Mouse (Mus musculus) CD4-positive naive resting alpha-beta T cell, adult 57 days (primary cell): ENCODE data around the gene Slc5a10. TPM values are rescaled to one million over a fixed set of nuclear protein-coding genes. Genes with fewer than 3 reads are reported as not detected.

Experiments used
- total RNA-seq: library from RNA; stranded (reverse); gene quantifications from one replicate; pipeline ENCODE4 v1.2.4, GENCODE M21; 2023

The Slc5a10 gene
- not detected for total RNA-seq

DNA sequence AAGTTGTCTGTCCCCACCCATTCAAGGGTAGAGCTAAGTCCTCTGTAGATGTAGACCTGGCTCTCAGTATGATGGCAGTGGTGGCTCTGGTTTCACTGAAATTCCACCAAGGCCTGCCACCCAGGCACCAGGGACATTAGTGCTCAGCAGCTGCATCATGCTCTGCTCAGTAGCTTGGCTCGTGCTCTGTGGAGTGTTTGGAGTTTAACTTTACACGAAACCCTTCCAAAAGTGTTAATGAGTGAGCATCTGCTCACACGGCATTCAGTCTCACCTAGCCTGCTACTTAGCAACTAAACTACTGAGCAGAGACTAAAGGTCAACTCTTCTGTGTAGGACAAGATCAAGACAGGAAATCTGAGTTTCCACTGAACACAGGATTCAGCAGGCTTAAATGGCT, at the start of gene Slc5a10:
Slc5a10 (minus strand) TSS at position 191 of the 400 bp plus-strand sequence.

DNA sequence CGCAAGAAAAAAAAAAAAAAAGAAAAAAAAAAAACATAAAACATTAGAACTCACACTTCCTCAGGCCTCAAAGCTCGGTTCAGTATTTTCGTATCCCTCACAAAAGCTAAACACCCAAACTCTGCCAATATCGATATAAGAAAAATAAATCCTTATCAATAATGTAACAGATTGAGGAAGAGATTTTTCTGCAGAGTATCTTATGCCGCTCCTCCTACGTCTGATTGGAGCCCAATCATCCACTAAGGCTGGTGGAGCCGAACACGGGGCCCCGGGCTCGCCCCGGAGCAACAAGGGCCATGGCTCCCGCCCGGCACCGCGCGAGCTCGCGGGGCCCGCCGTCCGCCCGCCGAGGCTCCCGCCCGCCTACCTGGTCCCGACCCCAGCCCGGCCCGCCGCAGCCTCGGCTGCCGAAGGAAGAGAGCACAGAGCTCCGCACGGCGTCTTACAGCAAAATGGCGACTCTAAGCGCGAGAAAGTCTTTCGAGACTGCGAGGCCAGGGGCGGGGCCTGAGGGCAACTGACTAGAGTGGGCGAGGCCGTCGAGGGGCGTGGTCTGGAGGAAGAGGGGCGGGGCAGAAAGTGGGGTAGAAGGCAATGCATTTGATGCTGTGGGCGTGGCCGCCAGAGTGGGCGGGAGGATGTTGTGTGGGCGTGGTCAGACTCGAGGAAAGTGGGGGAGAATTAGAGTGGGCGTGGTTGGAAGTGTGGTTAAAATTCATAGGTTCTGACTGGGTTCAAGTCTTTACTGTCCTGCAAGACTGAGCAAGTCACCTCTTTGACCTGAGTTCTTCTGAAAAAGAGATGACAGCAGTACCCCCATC, 41.2 kb upstream of the Slc5a10 start, which contains the start of gene Prpsap2:
Prpsap2 (minus strand) TSS at position 505 of the 824 bp plus-strand sequence.

DNA sequence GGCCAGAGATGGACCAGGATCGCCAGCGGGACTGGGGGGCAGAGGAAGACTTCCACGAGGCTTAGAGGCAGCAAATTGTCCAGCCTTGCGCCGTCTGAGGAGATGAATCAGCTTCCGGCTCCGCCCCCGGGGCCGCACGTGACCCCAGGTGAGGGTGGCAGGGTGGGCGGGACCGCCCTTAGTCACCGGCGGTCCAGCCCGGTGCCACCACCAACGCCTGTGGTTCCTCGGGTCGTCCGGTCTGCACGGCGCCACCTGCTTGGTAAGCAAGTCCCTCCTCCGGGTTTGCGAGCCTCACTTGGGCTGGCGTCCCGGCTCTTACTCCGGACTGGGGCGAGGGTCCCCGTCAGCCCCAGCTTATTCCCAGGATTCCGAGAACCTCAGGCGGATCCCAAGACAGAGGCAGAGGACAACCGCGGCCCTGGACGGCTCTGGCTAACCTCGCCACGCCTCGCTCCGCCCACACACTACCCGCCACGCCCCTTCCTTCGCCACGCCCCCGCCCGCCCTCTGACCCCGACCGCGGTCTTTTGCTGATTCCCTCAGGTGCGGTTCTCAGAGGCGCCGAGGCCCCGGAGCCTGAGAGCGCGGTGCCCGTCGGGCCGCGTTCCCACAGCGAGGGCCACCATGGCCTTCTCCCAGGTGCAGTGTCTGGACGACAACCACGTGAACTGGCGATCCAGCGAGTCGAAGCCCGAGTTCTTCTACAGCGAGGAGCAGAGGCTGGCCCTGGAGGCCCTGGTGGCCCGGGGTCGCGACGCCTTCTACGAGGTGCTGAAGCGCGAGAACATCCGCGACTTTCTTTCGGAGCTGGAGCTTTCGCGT, 36.5 kb downstream of the Slc5a10 start, which contains the start of gene Fam83g:
Fam83g (plus strand) TSS at position 185 of the 825 bp plus-strand sequence.

DNA sequence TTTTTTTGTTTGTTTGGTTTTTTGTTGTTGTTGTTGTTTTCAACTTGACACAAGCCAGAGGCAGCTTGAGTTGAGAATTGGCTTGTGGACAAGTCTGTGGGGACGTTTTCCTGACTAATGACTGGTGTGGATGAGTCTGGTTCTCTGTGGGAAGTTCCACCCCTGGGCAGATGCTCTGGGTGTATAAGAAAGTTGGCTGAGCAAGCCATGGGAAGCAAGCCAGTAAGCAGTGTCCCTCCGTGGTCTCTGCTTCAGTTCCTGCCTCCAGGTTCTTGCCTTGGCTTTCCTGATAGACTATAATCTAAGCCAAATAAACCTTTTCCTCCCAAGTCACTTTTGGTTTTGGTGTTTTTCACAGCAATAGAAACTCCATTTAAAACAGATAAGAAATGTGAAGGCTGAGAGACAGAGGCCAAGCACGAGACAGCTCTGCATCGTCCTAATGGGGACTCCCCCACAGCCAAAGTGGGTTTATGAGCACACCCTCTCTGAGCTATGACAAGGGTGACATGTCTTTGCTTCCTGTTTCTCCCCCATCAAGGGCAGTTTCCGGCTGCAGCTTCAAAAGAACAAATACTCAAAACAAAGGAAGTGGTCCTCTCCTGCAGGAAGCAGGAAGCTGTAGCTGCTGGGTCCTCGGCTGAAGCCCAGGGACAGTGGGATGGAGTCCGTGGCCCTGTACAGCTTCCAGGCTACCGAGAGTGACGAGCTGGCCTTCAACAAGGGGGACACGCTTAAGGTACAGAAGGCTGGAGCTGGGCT, 67.8 kb downstream of the Slc5a10 start, which contains the start of gene Grap:
Grap (plus strand) TSS at position 580 of the 762 bp plus-strand sequence.

Other genes with a start within 250 kb of the Slc5a10 start
- not detected for gene Mfap4, start 235.4 kb downstream of the Slc5a10 start, total RNA-seq
- 20.2 TPM for gene Mapk7, start 226.4 kb downstream of the Slc5a10 start, total RNA-seq
- 0.83 TPM for gene B9d1, start 215.7 kb downstream of the Slc5a10 start, total RNA-seq
- gene Epn2, start 141.1 kb downstream of the Slc5a10 start, total RNA-seq = 2.6 TPM
- 169 TPM for gene Grap, start 67.6 kb downstream of the Slc5a10 start, total RNA-seq
- 0.98 TPM for gene Fam83g, start 36.7 kb downstream of the Slc5a10 start, total RNA-seq
- gene Prpsap2, start 41.3 kb upstream of the Slc5a10 start, total RNA-seq = 45.7 TPM
- 27.4 TPM for gene Ulk2, start 134.2 kb upstream of the Slc5a10 start, total RNA-seq
- gene Akap10, start 209.4 kb upstream of the Slc5a10 start, total RNA-seq = 51.6 TPM
- 3.1 TPM for gene Specc1, start 235.9 kb upstream of the Slc5a10 start, total RNA-seq